Mouse (Mus musculus) monocyte, adult 5-6 weeks (primary cell): ENCODE results near the gene Psmb10. TPM values are rescaled to one million over a fixed set of nuclear protein-coding genes. Genes with fewer than 3 reads are reported as not detected.
A peak's percentile ranks its signal among the peaks of the same experiment; 100 is the strongest.

Experiments
- ATAC-seq: fragments of 153-309, 156-312 bp; replicated peaks from 2 replicates; pipeline ENCODE4 v1.8.0; 2017; ENCODE audit warnings: mild to moderate bottlenecking; ENCODE audit not compliant: low TSS enrichment, insufficient number of reproducible peaks, severe bottlenecking, poor library complexity, low FRiP score
- total RNA-seq: library from RNA; stranded (forward); fragments of 200-1000, 200-491, 200-594 nt; gene quantifications from 3 replicates; pipeline ENCODE4 v1.2.3, GENCODE M21; 2017

Gene Psmb10
- total RNA-seq: 98.5 to 154 TPM (median 99.0 TPM) in 3 replicates

- ATAC-seq: no peak
Observed at GRCm38 (mm10) chr8:105938306-105938669, at the start of gene Psmb10. Gene Psmb10 (minus strand): TSS chr8:105938444.

GRCm38 (mm10) chr8:105983406-105983805, 45.2 kb upstream of the Psmb10 start:
- peak; percentile 61; the same call in 1 of the 2 replicates for ATAC-seq

DNA sequence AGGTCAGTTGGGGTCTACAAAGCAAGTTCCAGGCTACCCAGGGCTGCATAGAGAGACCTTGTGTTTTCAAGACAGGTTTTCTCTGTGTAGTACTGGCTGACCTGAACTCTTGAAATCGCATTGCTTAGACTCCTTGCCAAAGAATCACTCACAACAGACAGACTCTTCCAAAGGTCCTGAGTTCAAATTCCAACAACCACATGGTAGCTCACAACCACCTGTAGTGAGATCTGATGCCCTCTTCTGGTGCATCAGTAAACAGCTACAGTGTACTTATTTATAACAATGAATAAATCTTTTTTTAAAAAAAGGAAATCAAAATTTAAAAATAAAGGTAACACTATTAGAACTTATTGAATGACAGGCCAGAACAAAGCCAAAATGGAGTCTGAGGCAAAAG, 42.9 kb upstream of the Psmb10 start:
- ATAC-seq: no peak

DNA sequence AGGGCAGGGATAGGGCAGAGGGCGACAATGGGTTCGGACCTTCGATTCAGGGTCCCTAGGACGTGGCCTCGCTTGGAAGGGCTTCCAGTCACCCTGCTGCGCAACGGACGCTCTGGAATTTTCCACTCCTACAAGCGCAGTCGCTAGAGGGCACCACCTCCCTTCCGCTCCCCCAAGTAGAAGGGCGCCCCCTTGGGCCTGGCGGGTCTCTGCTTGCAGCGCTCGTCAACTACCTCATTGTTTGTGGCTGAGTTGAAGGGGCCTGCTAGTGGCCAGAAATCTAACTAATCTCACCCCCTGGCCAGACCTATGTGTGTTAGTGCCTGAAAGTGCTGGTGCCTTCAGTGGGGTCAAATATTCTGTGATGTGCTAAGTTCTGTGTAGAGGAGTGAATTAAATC, 41.1 kb upstream of the Psmb10 start, which contains the start of gene Dpep3:
Gene Dpep3, minus strand, starts transcription at position 105 of the 400 bp plus-strand sequence.
- ATAC-seq: no peak

DNA sequence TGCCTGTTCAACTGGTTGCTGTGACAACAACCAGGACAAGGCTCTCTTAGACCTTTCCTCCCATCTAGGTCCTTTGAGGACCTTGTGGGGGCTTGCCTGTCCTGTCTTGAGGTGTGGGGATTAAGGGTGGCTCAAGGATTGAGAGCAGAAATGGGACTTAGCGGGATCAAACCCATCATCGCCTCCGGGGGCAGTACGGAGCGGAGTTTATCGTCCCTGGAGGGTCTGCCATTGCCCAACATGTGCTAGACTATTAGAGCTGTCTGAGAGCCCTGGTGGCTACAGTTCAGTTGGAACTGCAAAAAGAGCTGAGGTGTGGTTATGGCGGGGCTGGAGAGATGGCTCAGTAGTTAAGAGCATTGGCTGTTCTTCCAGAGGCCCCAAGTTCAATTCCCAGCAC, 37.1 kb upstream of the Psmb10 start:
- no peak for ATAC-seq

DNA sequence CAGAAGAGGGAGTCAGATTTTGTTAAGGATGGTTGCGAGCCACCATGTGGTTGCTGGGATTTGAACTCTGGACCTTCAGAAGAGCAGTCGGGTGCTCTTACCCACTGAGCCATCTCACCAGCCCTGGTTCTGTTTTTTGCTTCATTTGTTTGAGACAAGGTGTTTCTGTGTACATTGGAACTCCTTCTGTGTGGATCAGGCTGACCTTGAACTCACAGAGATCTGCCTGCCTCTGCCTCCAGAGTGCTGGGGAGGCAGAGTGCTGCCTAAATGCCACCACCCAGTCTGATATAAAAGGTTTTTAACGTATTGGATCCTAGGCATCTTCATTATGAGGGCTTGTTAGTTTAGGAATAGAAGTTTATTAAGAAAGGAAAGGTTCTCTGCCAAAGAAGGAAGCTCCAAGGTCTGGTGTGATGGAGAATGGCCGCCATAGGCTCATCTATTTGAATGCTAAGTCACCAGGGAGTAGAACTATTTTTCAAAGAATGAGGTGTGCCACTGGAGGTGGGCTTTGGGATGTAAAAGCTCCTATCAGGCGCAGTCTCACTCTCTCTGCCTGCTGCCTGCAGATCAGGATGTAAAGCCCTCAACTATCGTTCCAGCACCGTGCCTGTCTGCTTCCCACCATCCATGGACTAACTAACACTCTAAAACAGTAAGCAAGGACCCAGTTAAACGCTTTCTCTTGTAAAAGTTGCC, 32.9 kb upstream of the Psmb10 start:
- no peak for ATAC-seq

DNA sequence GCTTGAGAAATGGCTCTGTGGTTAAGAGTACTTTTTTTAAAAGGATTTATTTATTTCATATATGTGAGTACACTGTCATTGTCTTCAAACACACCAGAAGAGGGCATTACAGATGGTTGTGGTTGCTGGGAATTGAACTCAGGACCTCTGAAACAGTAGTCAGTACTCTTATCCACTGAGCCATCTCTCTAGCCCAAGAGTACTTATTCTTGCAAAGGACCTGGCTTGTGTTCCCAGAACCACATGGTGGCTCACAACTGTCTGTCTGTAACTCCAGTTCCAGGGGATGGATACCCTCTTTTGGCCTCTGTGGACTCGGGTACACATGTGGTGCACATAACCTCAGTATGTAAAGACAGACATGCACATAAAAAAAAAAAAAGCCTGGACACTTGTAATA, 31.1 kb upstream of the Psmb10 start:
- no peak for ATAC-seq

DNA sequence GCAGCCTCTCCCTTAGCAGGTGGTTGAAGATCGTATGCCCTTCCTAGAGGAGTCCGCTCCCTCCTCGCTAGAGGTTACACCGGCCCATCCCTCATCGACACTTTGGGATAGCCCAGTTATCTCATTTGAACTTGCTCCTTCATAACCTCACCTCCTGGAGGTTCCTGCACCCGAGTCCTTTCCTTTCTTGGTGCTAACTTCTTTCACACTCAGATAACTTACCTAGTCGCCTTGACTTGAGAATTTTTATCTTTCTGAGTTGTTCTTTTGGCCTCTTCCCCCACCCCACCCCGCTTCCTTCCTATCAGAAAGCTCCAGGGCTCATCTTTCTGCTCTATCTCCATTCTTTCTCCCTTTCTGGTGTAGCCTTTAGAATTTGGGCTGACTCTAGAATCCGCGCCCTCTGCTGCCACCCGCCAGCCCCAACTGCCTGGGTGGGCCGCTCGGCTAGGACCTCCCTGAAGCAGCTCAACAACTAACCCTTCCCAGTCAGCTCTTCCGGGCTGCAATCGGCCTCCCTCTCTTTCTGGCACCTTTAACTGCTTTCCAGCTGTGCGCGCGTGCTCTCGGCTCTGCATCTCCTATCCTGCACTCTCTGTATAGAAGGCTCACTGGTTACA, 28.6 kb upstream of the Psmb10 start:
- ATAC-seq: no peak

DNA sequence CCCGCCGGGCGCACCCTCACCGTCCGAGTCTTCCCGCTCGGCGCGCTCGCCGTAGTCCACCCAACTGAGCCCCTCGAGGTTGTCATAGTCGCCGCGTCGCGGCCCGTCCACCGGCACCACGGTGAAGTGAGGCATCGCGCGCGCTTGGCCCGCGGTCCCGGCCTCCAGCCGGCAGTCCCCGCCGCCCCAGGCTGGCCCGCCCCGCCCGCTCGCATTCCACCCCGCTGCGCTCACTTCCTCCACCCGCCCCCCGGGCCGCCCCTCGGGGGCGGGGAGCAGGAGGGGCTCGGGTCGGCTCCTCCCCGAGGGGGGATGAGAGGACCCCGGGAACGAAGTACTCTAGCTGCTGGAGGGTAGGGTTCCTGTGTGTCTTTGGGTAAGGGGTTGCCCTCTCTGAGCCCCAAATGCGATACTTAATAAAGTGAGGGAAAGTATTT, 27.7 kb upstream of the Psmb10 start, which contains the start of gene Slc12a4:
Gene Slc12a4, minus strand, starts transcription at position 193 of the 437 bp plus-strand sequence.
- 0 out of 2 replicates have a peak, but pooled peaks have one; percentile 14 for ATAC-seq

GRCm38 (mm10) chr8:105965266-105965904, 27.1 kb upstream of the Psmb10 start:
- ATAC-seq: peak; percentile 28

- ATAC-seq: no peak
Observed at GRCm38 (mm10) chr8:105964506-105965265, 26.4 kb upstream of the Psmb10 start.

- no peak for ATAC-seq
Observed at GRCm38 (mm10) chr8:105961536-105961935, 23.3 kb upstream of the Psmb10 start.

DNA sequence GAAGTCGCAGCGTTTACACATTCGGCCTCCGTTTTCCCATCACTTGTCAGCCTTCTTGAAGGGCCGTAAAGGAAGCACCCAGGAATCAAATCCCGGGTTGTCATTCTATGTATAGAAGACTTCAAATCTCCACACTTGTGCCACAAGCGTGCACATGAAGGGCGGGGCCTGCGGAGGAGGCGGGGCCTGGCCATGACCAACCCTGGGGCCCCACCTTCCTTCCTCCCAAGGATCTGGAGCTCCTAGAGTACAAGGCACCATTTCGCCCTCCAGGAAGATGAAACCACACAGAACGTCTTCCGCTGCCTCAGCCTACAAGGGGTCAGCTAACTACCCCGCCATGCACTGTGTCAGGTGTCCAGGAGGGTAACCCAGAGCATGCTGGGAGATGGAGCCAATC, 22.9 kb upstream of the Psmb10 start:
- ATAC-seq: no peak

GRCm38 (mm10) chr8:105959350-105959749, 21.1 kb upstream of the Psmb10 start:
- no peak for ATAC-seq

- ATAC-seq: no peak
Observed at GRCm38 (mm10) chr8:105957813-105958212, 19.6 kb upstream of the Psmb10 start.

DNA sequence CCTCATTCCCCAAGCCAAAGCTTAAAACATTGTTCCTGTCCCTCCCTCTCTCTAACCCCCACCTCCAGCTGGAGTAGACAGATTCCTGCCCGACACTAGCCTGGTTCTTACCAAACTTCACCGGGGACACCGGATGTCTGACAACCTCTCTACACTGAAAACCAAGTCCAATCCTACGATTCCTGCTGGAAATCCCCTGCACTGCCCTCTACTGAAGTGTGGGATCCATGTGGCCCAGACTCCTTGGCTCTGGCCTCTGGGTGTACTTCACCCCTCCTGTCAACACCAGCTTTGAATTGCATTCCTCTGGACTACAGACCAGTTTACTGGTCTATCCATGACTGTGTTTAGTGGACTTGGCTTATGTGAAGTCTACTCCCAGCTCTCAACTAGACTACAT, 18.3 kb upstream of the Psmb10 start:
- no peak for ATAC-seq

GRCm38 (mm10) chr8:105951057-105951659, 12.9 kb upstream of the Psmb10 start:
- no peak for ATAC-seq

DNA sequence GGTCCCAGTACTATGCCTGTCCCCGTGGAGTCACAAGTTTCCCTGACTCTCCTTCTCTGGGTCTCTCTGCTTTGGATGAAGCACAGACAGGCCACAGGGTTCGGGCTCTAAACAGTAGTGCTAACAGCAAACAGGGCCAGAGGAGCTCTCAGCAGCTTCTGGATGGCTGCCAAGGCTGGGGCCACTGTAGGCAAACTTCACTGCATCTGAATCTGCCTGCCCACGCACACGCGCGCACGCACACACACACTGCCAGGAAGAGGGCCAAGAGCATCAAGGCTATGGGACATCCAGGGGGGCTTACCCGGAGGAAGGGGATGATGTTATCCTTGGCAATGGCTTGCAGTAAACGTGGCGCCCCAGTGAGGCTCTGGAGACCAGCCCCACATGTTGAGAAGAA, 11.1 kb upstream of the Psmb10 start:
- no peak for ATAC-seq

- ATAC-seq: no peak
Observed at GRCm38 (mm10) chr8:105943321-105943739, 5.1 kb upstream of the Psmb10 start, which contains the start of gene Lcat. Gene Lcat (minus strand): TSS chr8:105943382.
